Mouse (Mus musculus): Measurements from ENCODE around the gene Ccl25. TPM values are rescaled to one million over a fixed set of nuclear protein-coding genes. Genes with fewer than 3 reads are reported as not detected.
"Not testable (repeated sequence)": the region's sequence is repeated elsewhere in the genome, so short reads cannot be mapped to it uniquely, and the experiment has no call there.

The Ccl25 gene
- polyA plus RNA-seq, 1 experiment from 2014 or later, result 10.2 TPM

DNA sequence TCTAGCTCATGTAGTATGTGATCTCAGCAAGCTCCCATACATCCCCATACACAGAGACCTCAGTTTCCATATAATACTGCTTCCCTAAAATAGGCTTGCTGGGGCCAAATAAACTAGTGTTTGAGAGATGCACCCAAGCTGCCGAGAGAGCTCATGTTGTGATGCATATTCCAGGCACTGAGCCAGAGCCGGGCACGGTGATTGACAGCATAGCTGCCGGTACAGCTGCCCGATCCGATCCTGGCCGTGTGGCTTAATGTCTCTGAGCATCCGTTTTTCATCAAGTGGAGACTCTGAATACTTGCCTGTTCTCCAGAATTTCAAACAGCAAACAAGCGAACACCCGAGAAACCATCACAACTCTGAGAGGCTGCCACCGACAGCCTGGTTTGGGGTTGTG lies 42.8 kb downstream of the Ccl25 start:
- Histone ChIP-seq H3K9ac (ENCODE audit: low read depth, low read length) (no peak overlapping the region), H3K9me3 (ENCODE audit: control insufficient read depth, low read length) (peaks cover 5% of the 10 kb centered on the region; the same call in 1 of the 2 replicates), H3K36me3 (ENCODE audit: control insufficient read depth, insufficient read depth, low read length) (no peaks in the 10 kb centered on the region), H3K27ac (replicated peaks; ENCODE audit: low read depth, low read length) (no peak overlapping the region), H3K27me3 (replicated peaks; ENCODE audit: control insufficient read depth, insufficient read depth, low read length) (no peaks in the 10 kb centered on the region), H3K4me3 (ENCODE audit: low read depth, low read length) (no peak overlapping the region), H3K4me1 (ENCODE audit: control insufficient read depth, insufficient read depth, low read length) (no peaks in the 10 kb centered on the region), H3K4me2 (ENCODE audit: low read depth, low read length) (no peak overlapping the region)
- 70% methylated on average over 11 of the region's 11 CpGs for WGBS
- ATAC-seq (ENCODE audit: low read depth), result peak; percentile 50; the same call in 1 of the 2 replicates
- peak; percentile 45 for DNase-seq (ENCODE audit: low spot score)

- 90% methylated on average over 4 of the region's 4 CpGs for WGBS
- H3K4me1 ChIP-seq (ENCODE audit: control insufficient read depth, insufficient read depth, low read length), result no peaks in the 10 kb centered on the region
- H3K9me3 ChIP-seq (ENCODE audit: control insufficient read depth, low read length), result peaks cover 5% of the 10 kb centered on the region; the same call in 1 of the 2 replicates
- DNase-seq (ENCODE audit: low spot score) (no peak), ATAC-seq (ENCODE audit: low read depth) (no peak)
- H3K27ac ChIP-seq (replicated peaks; ENCODE audit: low read depth, low read length), result no peak overlapping the region
- no peak overlapping the region for H3K9ac ChIP-seq (ENCODE audit: low read depth, low read length)
- no peak overlapping the region for H3K4me3 ChIP-seq (ENCODE audit: low read depth, low read length)
- H3K36me3 ChIP-seq (ENCODE audit: control insufficient read depth, insufficient read depth, low read length), result no peaks in the 10 kb centered on the region
- no peaks in the 10 kb centered on the region for H3K27me3 ChIP-seq (replicated peaks; ENCODE audit: control insufficient read depth, insufficient read depth, low read length)
- no peak overlapping the region for H3K4me2 ChIP-seq (ENCODE audit: low read depth, low read length)
These were observed 43.5 kb downstream of the Ccl25 start for GRCm38 (mm10) chr8:4368470-4368869.

- peak; percentile 54 for DNase-seq (ENCODE audit: low spot score)
These were observed 45.1 kb downstream of the Ccl25 start for GRCm38 (mm10) chr8:4370078-4370477.

GRCm38 (mm10) chr8:4372657-4373056 lies 47.6 kb downstream of the Ccl25 start:
- Histone ChIP-seq H3K36me3 (ENCODE audit: control insufficient read depth, insufficient read depth, low read length) (no peaks in the 10 kb centered on the region), H3K4me2 (ENCODE audit: low read depth, low read length) (no peak overlapping the region), H3K4me1 (ENCODE audit: control insufficient read depth, insufficient read depth, low read length) (no peaks in the 10 kb centered on the region), H3K4me3 (ENCODE audit: low read depth, low read length) (no peak overlapping the region), H3K9me3 (ENCODE audit: control insufficient read depth, low read length) (peaks cover 5% of the 10 kb centered on the region; the same call in 1 of the 2 replicates), H3K27me3 (replicated peaks; ENCODE audit: control insufficient read depth, insufficient read depth, low read length) (no peaks in the 10 kb centered on the region), H3K27ac (replicated peaks; ENCODE audit: low read depth, low read length) (no peak overlapping the region), H3K9ac (ENCODE audit: low read depth, low read length) (no peak overlapping the region)
- 89% methylated on average over 2 of the region's 2 CpGs for WGBS
- DNase-seq (ENCODE audit: low spot score) (no peak), ATAC-seq (ENCODE audit: low read depth) (no peak)

More at GRCm38 (mm10) chr8:4370078-4370477, 45.1 kb downstream of the Ccl25 start:
- no peaks in the 10 kb centered on the region for H3K4me1 ChIP-seq (ENCODE audit: control insufficient read depth, insufficient read depth, low read length)
- no peak overlapping the region for H3K9ac ChIP-seq (ENCODE audit: low read depth, low read length)
- H3K27me3 ChIP-seq (replicated peaks; ENCODE audit: control insufficient read depth, insufficient read depth, low read length), result no peaks in the 10 kb centered on the region
- H3K4me2 ChIP-seq (ENCODE audit: low read depth, low read length), result no peak overlapping the region
- no peaks in the 10 kb centered on the region for H3K36me3 ChIP-seq (ENCODE audit: control insufficient read depth, insufficient read depth, low read length)
- no peak overlapping the region for H3K4me3 ChIP-seq (ENCODE audit: low read depth, low read length)
- 30% methylated on average over 2 of the region's 2 CpGs for WGBS
- peaks cover 5% of the 10 kb centered on the region; the same call in 1 of the 2 replicates for H3K9me3 ChIP-seq (ENCODE audit: control insufficient read depth, low read length)
- no peak overlapping the region for H3K27ac ChIP-seq (replicated peaks; ENCODE audit: low read depth, low read length)
- ATAC-seq (ENCODE audit: low read depth), result peak; percentile 50

- Histone ChIP-seq H3K4me3 (ENCODE audit: low read depth, low read length) (no peak overlapping the region), H3K9me3 (ENCODE audit: control insufficient read depth, low read length) (no peaks in the 10 kb centered on the region), H3K27me3 (replicated peaks; ENCODE audit: control insufficient read depth, insufficient read depth, low read length) (no peaks in the 10 kb centered on the region), H3K4me1 (ENCODE audit: control insufficient read depth, insufficient read depth, low read length) (0 out of 2 replicates have a peak, but pooled peaks cover 5% of the 10 kb centered on the region), H3K9ac (ENCODE audit: low read depth, low read length) (no peak overlapping the region), H3K4me2 (ENCODE audit: low read depth, low read length) (no peak overlapping the region), H3K27ac (replicated peaks; ENCODE audit: low read depth, low read length) (no peak overlapping the region), H3K36me3 (ENCODE audit: control insufficient read depth, insufficient read depth, low read length) (no peaks in the 10 kb centered on the region)
- no peak for ATAC-seq (ENCODE audit: low read depth)
- no peak for DNase-seq (ENCODE audit: low spot score)
- WGBS, result 81% methylated on average over 2 of the region's 2 CpGs
These were observed 76.4 kb downstream of the Ccl25 start for GRCm38 (mm10) chr8:4401442-4401841.

DNA sequence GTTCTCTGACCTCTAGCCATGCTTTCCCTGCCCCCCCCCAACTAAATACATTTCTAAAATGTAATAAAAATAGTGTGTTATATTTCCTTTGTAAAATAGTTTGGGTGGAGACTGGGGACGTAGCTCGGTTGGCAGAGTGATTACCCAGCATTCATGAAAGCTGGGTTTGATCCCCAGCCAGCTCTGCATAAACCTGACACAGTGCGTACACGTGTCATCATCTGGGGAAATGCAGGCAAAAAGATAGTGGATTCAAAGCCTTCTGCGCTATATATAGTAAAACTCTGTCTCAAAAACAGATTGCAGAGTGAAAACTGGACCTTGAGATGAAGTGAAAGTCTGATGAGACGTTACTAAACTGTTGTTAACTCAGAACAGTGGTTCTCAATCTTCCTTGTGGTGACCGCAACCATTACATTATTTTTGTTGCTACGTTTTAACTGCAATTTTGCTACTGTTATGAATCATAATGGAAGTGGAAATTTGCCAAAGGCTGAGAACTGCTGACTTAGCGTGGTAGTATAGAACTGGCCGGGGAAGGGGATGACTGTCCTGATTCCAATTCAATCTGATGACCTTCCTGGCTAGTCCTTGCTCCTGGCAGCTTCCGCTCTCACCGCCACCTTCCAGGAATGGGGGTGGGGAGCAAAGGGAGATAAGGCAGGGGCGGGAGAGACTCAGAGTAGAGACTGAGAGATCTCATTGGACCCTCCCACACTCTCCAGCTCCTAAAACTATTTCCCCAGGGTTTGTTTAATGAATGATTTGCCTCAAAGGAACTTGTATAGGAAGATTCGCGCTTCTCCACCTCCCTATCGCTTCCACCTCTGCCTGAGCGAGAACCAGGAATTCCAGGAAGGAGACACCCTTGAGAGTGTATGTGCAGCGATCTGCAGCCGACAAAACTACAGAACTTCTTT lies 79.2 kb downstream of the Ccl25 start:
- H3K9ac ChIP-seq (ENCODE audit: low read depth, low read length), result peak overlapping the region; percentile 55; the same call in 1 of the 2 replicates
- peak overlapping the region; percentile 63 for H3K4me2 ChIP-seq (ENCODE audit: low read depth, low read length)
- H3K27ac ChIP-seq (replicated peaks; ENCODE audit: low read depth, low read length), result no peak overlapping the region
- DNase-seq (ENCODE audit: low spot score) (peak; percentile 7), ATAC-seq (ENCODE audit: low read depth) (no peak)
- H3K4me1 ChIP-seq (ENCODE audit: control insufficient read depth, insufficient read depth, low read length), result 0 out of 2 replicates have a peak, but pooled peaks cover 5% of the 10 kb centered on the region
- WGBS, result 39% methylated on average over 19 of the region's 19 CpGs
- peak overlapping the region; percentile 36 for H3K4me3 ChIP-seq (ENCODE audit: low read depth, low read length)
- no peaks in the 10 kb centered on the region for H3K36me3 ChIP-seq (ENCODE audit: control insufficient read depth, insufficient read depth, low read length)
- H3K27me3 ChIP-seq (replicated peaks; ENCODE audit: control insufficient read depth, insufficient read depth, low read length), result no peaks in the 10 kb centered on the region
- no peaks in the 10 kb centered on the region for H3K9me3 ChIP-seq (ENCODE audit: control insufficient read depth, low read length)

DNA sequence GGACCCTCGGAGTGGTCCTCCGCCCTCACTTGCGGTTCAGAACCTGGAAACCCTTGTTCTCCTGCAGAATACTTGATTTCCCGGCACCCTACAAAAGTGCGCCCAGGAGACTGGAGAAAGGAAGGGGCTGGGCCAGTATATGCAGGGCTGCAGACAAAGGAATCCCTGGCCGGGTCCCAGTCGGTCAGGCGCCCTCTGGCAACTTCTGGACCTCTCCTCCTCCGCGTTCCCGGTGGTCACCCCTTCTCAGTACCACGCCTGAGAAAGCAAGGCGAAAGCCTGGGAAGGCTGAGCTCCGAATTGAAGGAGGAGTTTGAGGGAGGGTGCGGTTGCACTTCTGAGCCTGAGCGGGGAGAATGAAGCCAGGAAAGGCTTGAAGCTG lies 79.9 kb downstream of the Ccl25 start:
- peak; percentile 67 for ATAC-seq (ENCODE audit: low read depth)
- Histone ChIP-seq H3K4me3 (ENCODE audit: low read depth, low read length) (peak overlapping the region; percentile 36), H3K27me3 (replicated peaks; ENCODE audit: control insufficient read depth, insufficient read depth, low read length) (no peaks in the 10 kb centered on the region), H3K4me1 (ENCODE audit: control insufficient read depth, insufficient read depth, low read length) (0 out of 2 replicates have a peak, but pooled peaks cover 5% of the 10 kb centered on the region), H3K9me3 (ENCODE audit: control insufficient read depth, low read length) (no peaks in the 10 kb centered on the region), H3K9ac (ENCODE audit: low read depth, low read length) (peak overlapping the region; percentile 55; the same call in 1 of the 2 replicates), H3K36me3 (ENCODE audit: control insufficient read depth, insufficient read depth, low read length) (no peaks in the 10 kb centered on the region), H3K27ac (replicated peaks; ENCODE audit: low read depth, low read length) (no peak overlapping the region), H3K4me2 (ENCODE audit: low read depth, low read length) (peak overlapping the region; percentile 63)
- 11% methylated on average over 14 of the region's 16 CpGs for WGBS
- peak; percentile 37 for DNase-seq (ENCODE audit: low spot score)

DNA sequence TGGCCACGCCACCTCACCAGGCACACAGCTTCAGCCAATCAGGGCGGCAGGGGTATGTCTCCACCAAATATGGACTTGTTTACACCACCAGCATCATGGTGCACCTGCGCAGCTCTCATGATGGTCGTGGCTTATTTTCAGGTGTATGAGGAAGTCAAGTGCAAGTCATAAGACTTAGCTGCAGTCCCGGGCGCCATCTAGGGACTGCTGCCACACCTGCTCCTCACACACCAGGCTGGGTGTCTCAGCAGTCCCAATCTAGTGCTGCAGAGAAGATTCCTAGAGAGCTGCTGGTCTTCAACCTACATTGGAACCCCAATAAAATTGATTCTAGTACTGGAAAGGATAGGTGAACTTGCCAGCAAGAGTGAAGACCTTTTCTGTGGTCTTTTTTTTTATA lies 83.4 kb downstream of the Ccl25 start:
- not testable (repeated sequence) for H3K9me3 ChIP-seq (ENCODE audit: control insufficient read depth, low read length); H3K4me1 ChIP-seq (ENCODE audit: control insufficient read depth, insufficient read depth, low read length); DNase-seq (ENCODE audit: low spot score); H3K4me2 ChIP-seq (ENCODE audit: low read depth, low read length); H3K27me3 ChIP-seq (replicated peaks; ENCODE audit: control insufficient read depth, insufficient read depth, low read length); H3K4me3 ChIP-seq (ENCODE audit: low read depth, low read length); H3K9ac ChIP-seq (ENCODE audit: low read depth, low read length); H3K27ac ChIP-seq (replicated peaks; ENCODE audit: low read depth, low read length); H3K36me3 ChIP-seq (ENCODE audit: control insufficient read depth, insufficient read depth, low read length); ATAC-seq (ENCODE audit: low read depth)
- WGBS, result 78% methylated on average over 6 of the region's 6 CpGs
